Mouse (Mus musculus): ENCODE measurements around the gene Gm45753.

Gm45753 gene

GRCm38 (mm10) chr8:45261920-45262319 lies 46.3 kb downstream of the Gm45753 start, which contains the start of gene F11:
Gene F11 (minus strand): TSS chr8:45262031.
- Histone ChIP-seq H3K36me3 (ENCODE audit: control insufficient read depth, insufficient read depth, low read length, poor library complexity, severe bottlenecking) (no peaks in the 10 kb centered on the region), H3K27me3 (ENCODE audit: control insufficient read depth, insufficient read depth, low read length, poor library complexity, severe bottlenecking) (no peaks in the 10 kb centered on the region)
- no peak for DNase-seq (ENCODE audit: low read depth, low spot score)

- no peak for DNase-seq (ENCODE audit: low read depth, low spot score)
- Histone ChIP-seq H3K36me3 (ENCODE audit: control insufficient read depth, insufficient read depth, low read length, poor library complexity, severe bottlenecking) (no peaks in the 10 kb centered on the region), H3K27me3 (ENCODE audit: control insufficient read depth, insufficient read depth, low read length, poor library complexity, severe bottlenecking) (no peaks in the 10 kb centered on the region)
These were observed 49.8 kb downstream of the Gm45753 start for GRCm38 (mm10) chr8:45258421-45258820.

GRCm38 (mm10) chr8:45255040-45255439 lies 53.2 kb downstream of the Gm45753 start:
- no peak for DNase-seq (ENCODE audit: low read depth, low spot score)
- H3K27me3 ChIP-seq (ENCODE audit: control insufficient read depth, insufficient read depth, low read length, poor library complexity, severe bottlenecking): no peaks in the 10 kb centered on the region
- H3K36me3 ChIP-seq (ENCODE audit: control insufficient read depth, insufficient read depth, low read length, poor library complexity, severe bottlenecking): no peaks in the 10 kb centered on the region

- DNase-seq (ENCODE audit: low read depth, low spot score): no peak
- H3K27me3 ChIP-seq (ENCODE audit: control insufficient read depth, insufficient read depth, low read length, poor library complexity, severe bottlenecking): no peaks in the 10 kb centered on the region
- H3K36me3 ChIP-seq (ENCODE audit: control insufficient read depth, insufficient read depth, low read length, poor library complexity, severe bottlenecking): no peaks in the 10 kb centered on the region
These were observed 53.9 kb downstream of the Gm45753 start for GRCm38 (mm10) chr8:45254194-45254842.

- no peak for DNase-seq (ENCODE audit: low read depth, low spot score)
These were observed 54.7 kb downstream of the Gm45753 start for GRCm38 (mm10) chr8:45253586-45253985.

GRCm38 (mm10) chr8:45253111-45253510 lies 55.2 kb downstream of the Gm45753 start:
- no peaks in the 10 kb centered on the region for H3K27me3 ChIP-seq (ENCODE audit: control insufficient read depth, insufficient read depth, low read length, poor library complexity, severe bottlenecking)
- no peaks in the 10 kb centered on the region for H3K36me3 ChIP-seq (ENCODE audit: control insufficient read depth, insufficient read depth, low read length, poor library complexity, severe bottlenecking)
- DNase-seq (ENCODE audit: low read depth, low spot score): no peak

More at GRCm38 (mm10) chr8:45253586-45253985, 54.7 kb downstream of the Gm45753 start:
- Histone ChIP-seq H3K36me3 (ENCODE audit: control insufficient read depth, insufficient read depth, low read length, poor library complexity, severe bottlenecking) (no peaks in the 10 kb centered on the region), H3K27me3 (ENCODE audit: control insufficient read depth, insufficient read depth, low read length, poor library complexity, severe bottlenecking) (no peaks in the 10 kb centered on the region)

GRCm38 (mm10) chr8:45246307-45246706 lies 62.0 kb downstream of the Gm45753 start:
- Histone ChIP-seq H3K36me3 (ENCODE audit: control insufficient read depth, insufficient read depth, low read length, poor library complexity, severe bottlenecking) (no peaks in the 10 kb centered on the region), H3K27me3 (ENCODE audit: control insufficient read depth, insufficient read depth, low read length, poor library complexity, severe bottlenecking) (no peaks in the 10 kb centered on the region)
- no peak for DNase-seq (ENCODE audit: low read depth, low spot score)

- no peak for DNase-seq (ENCODE audit: low read depth, low spot score)
- H3K36me3 ChIP-seq (ENCODE audit: control insufficient read depth, insufficient read depth, low read length, poor library complexity, severe bottlenecking): no peaks in the 10 kb centered on the region
- no peaks in the 10 kb centered on the region for H3K27me3 ChIP-seq (ENCODE audit: control insufficient read depth, insufficient read depth, low read length, poor library complexity, severe bottlenecking)
These were observed 68.9 kb downstream of the Gm45753 start for GRCm38 (mm10) chr8:45239363-45239762.

- Histone ChIP-seq H3K36me3 (ENCODE audit: control insufficient read depth, insufficient read depth, low read length, poor library complexity, severe bottlenecking) (no peaks in the 10 kb centered on the region), H3K27me3 (ENCODE audit: control insufficient read depth, insufficient read depth, low read length, poor library complexity, severe bottlenecking) (no peaks in the 10 kb centered on the region)
- DNase-seq (ENCODE audit: low read depth, low spot score): no peak
These were observed 70.0 kb downstream of the Gm45753 start for GRCm38 (mm10) chr8:45238282-45238681.

- peak; percentile 1 for DNase-seq (ENCODE audit: low read depth, low spot score)
- Histone ChIP-seq H3K36me3 (ENCODE audit: control insufficient read depth, insufficient read depth, low read length, poor library complexity, severe bottlenecking) (no peaks in the 10 kb centered on the region), H3K27me3 (ENCODE audit: control insufficient read depth, insufficient read depth, low read length, poor library complexity, severe bottlenecking) (no peaks in the 10 kb centered on the region)
These were observed 71.9 kb downstream of the Gm45753 start for GRCm38 (mm10) chr8:45236164-45236912.

GRCm38 (mm10) chr8:45235228-45235627 lies 73.0 kb downstream of the Gm45753 start:
- DNase-seq (ENCODE audit: low read depth, low spot score): no peak
- H3K27me3 ChIP-seq (ENCODE audit: control insufficient read depth, insufficient read depth, low read length, poor library complexity, severe bottlenecking): no peaks in the 10 kb centered on the region
- no peaks in the 10 kb centered on the region for H3K36me3 ChIP-seq (ENCODE audit: control insufficient read depth, insufficient read depth, low read length, poor library complexity, severe bottlenecking)

- DNase-seq (ENCODE audit: low read depth, low spot score): no peak
- Histone ChIP-seq H3K27me3 (ENCODE audit: control insufficient read depth, insufficient read depth, low read length, poor library complexity, severe bottlenecking) (no peaks in the 10 kb centered on the region), H3K36me3 (ENCODE audit: control insufficient read depth, insufficient read depth, low read length, poor library complexity, severe bottlenecking) (no peaks in the 10 kb centered on the region)
These were observed 75.0 kb downstream of the Gm45753 start for GRCm38 (mm10) chr8:45233256-45233655.
